Mouse (Mus musculus) olfactory bulb, adult 2 months (tissue): ENCODE results near the gene Olfr1415.

Source experiments
- CTCF ChIP-seq: fragments of 200-500 bp; IDR thresholded peaks from 2 replicates; pipeline ENCODE4 v1.5.1; 2012; ENCODE audit warnings: low read depth, mild to moderate bottlenecking, low read length, moderate library complexity; ENCODE audit not compliant: insufficient read depth
- POLR2A ChIP-seq: fragments of 200-500 bp; IDR thresholded peaks from 2 replicates; pipeline ENCODE4 v1.6.1; 2012; ENCODE audit warnings: mild to moderate bottlenecking, low read depth, low read length, moderate library complexity; ENCODE audit not compliant: insufficient read depth

- TF ChIP-seq POLR2A = no peak
- TF ChIP-seq CTCF = no peak
Observed at GRCm38 (mm10) chr1:92453751-92454445, 42.0 kb downstream of the Olfr1415 start.
